Mouse (Mus musculus): ENCODE data around the gene Fndc11. TPM values are rescaled to one million over a fixed set of nuclear protein-coding genes. Genes with fewer than 3 reads are reported as not detected.

The Fndc11 gene
- polyA plus RNA-seq, 1 experiment from 2014 or later, result not detected

DNA sequence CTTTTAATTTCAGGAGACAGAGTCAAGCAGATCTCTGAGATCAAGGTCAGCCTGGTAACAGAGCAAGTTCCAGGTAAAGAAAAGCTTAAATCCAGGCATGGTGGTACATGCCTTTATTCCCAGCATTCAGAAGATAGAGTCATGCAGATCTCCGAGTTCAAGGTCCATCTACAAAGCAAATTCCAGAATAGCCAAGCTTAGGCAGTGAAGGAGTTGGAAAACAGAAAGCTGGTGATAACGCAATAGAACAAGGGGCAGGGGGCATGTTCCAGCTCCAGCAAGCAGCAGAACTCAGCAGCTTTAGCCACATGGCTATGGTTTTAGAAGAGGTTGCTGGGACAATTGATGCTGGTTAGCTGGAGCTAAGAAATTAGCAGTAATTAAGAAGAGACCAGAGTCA is 5.2 kb downstream of the Fndc11 start:
- Histone ChIP-seq H3K9me3 (replicated peaks; ENCODE audit: control insufficient read depth, low read length) (no peaks in the 10 kb centered on the region), H3K27ac (replicated peaks; ENCODE audit: low read depth, low read length) (no peak overlapping the region), H3K4me3 (ENCODE audit: low read depth, low read length) (no peak overlapping the region), H3K36me3 (replicated peaks; ENCODE audit: control insufficient read depth, insufficient read depth, low read depth, low read length) (no peaks in the 10 kb centered on the region), H3K27me3 (ENCODE audit: control insufficient read depth, insufficient read depth, low read length) (no peaks in the 10 kb centered on the region), H3K9ac (replicated peaks; ENCODE audit: low read length) (no peak overlapping the region), H3K4me2 (ENCODE audit: low read depth, low read length) (no peak overlapping the region), H3K4me1 (ENCODE audit: control insufficient read depth, insufficient read depth, low read length) (no peaks in the 10 kb centered on the region; the same call in none of the 2 replicates)
- no peak for DNase-seq (ENCODE audit: low spot score)
- 84% methylated on average over 2 of the region's 2 CpGs for WGBS
- no peak for ATAC-seq (replicated peaks; ENCODE audit: insufficient number of reproducible peaks, low FRiP score, low TSS enrichment, low read depth)

DNA sequence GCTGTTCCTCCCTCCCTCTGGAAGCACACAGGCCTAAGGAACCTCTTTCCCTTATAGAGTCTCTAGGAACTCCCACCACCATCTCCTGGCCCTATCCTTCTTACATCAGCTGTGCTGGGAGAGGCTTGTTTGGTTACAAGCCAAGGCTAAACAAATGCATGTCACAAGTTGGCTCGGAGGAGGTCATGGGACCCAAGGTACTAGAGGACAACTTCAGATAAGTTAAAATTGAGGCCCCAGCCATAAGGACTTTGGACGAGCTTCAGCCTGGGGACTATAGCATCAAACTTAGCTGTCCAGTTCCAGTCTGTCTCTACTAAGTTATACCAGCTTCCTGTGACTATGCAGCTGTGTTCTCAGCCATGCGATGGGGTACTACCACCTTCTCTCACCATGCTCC is 7.3 kb downstream of the Fndc11 start:
- H3K4me2 ChIP-seq (ENCODE audit: low read depth, low read length), result no peak overlapping the region
- 84% methylated on average over 3 of the region's 3 CpGs for WGBS
- no peaks in the 10 kb centered on the region for H3K9me3 ChIP-seq (replicated peaks; ENCODE audit: control insufficient read depth, low read length)
- DNase-seq (ENCODE audit: low spot score) (no peak), ATAC-seq (replicated peaks; ENCODE audit: insufficient number of reproducible peaks, low FRiP score, low TSS enrichment, low read depth) (no peak)
- H3K27ac ChIP-seq (replicated peaks; ENCODE audit: low read depth, low read length), result no peak overlapping the region
- no peak overlapping the region for H3K9ac ChIP-seq (replicated peaks; ENCODE audit: low read length)
- H3K4me3 ChIP-seq (ENCODE audit: low read depth, low read length), result no peak overlapping the region
- no peaks in the 10 kb centered on the region; the same call in 1 of the 2 replicates for H3K4me1 ChIP-seq (ENCODE audit: control insufficient read depth, insufficient read depth, low read length)
- no peaks in the 10 kb centered on the region for H3K36me3 ChIP-seq (replicated peaks; ENCODE audit: control insufficient read depth, insufficient read depth, low read depth, low read length)
- no peaks in the 10 kb centered on the region for H3K27me3 ChIP-seq (ENCODE audit: control insufficient read depth, insufficient read depth, low read length)

DNA sequence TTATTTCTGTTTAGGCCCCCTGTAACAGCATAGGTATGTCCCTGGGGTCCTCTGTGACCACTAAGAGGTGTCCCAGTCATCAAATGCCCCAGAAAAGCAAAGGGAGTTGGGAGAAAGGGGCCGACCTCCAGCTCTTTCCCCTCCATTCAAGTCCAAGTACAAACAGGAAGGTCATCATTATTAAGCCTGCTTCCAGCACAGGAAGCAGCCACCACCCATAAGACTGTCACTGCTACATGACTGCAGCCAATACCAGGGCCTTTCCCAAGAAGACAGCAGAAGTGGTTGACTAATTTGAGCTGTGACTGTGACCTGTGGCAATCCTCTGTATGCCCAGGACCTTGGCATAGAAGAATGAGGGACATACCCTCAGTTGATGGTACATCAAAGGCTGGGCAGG is 8.5 kb downstream of the Fndc11 start:
- no peak overlapping the region for H3K9ac ChIP-seq (replicated peaks; ENCODE audit: low read length)
- no peaks in the 10 kb centered on the region for H3K27me3 ChIP-seq (ENCODE audit: control insufficient read depth, insufficient read depth, low read length)
- WGBS, result 65% methylated on average over 1 of the region's 1 CpGs
- H3K9me3 ChIP-seq (replicated peaks; ENCODE audit: control insufficient read depth, low read length), result no peaks in the 10 kb centered on the region
- no peak overlapping the region for H3K4me3 ChIP-seq (ENCODE audit: low read depth, low read length)
- H3K27ac ChIP-seq (replicated peaks; ENCODE audit: low read depth, low read length), result no peak overlapping the region
- H3K36me3 ChIP-seq (replicated peaks; ENCODE audit: control insufficient read depth, insufficient read depth, low read depth, low read length), result no peaks in the 10 kb centered on the region
- DNase-seq (ENCODE audit: low spot score), result no peak
- ATAC-seq (replicated peaks; ENCODE audit: insufficient number of reproducible peaks, low FRiP score, low TSS enrichment, low read depth), result no peak
- H3K4me2 ChIP-seq (ENCODE audit: low read depth, low read length), result no peak overlapping the region
- no peaks in the 10 kb centered on the region; the same call in 1 of the 2 replicates for H3K4me1 ChIP-seq (ENCODE audit: control insufficient read depth, insufficient read depth, low read length)

DNA sequence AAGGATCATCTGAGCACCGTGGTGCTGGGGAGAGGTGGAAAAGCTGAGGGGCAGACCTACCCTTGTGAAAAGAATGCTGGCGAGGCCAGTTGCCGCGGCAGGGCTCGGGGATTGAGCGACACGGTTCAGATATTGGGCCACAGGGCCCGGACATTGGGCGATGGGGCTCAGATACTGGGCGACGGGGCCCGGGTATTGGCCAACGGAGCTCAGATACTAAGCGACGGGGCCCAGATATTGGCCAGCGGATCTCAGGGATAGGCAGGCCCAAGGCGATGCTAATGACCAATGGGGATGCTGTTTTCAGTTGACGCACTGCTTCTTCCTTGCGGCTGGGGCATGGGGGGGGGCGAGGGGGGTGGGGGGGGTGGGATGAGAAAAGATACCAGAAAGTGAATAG is 11.4 kb downstream of the Fndc11 start:
- Histone ChIP-seq H3K9ac (replicated peaks; ENCODE audit: low read length) (no peak overlapping the region), H3K27ac (replicated peaks; ENCODE audit: low read depth, low read length) (no peak overlapping the region), H3K4me2 (ENCODE audit: low read depth, low read length) (no peak overlapping the region), H3K9me3 (replicated peaks; ENCODE audit: control insufficient read depth, low read length) (no peaks in the 10 kb centered on the region), H3K36me3 (replicated peaks; ENCODE audit: control insufficient read depth, insufficient read depth, low read depth, low read length) (no peaks in the 10 kb centered on the region), H3K27me3 (ENCODE audit: control insufficient read depth, insufficient read depth, low read length) (no peaks in the 10 kb centered on the region), H3K4me1 (ENCODE audit: control insufficient read depth, insufficient read depth, low read length) (no peaks in the 10 kb centered on the region; the same call in 1 of the 2 replicates), H3K4me3 (ENCODE audit: low read depth, low read length) (no peak overlapping the region)
- WGBS, result 72% methylated on average over 19 of the region's 20 CpGs
- no peak for DNase-seq (ENCODE audit: low spot score)
- no peak for ATAC-seq (replicated peaks; ENCODE audit: insufficient number of reproducible peaks, low FRiP score, low TSS enrichment, low read depth)

DNA sequence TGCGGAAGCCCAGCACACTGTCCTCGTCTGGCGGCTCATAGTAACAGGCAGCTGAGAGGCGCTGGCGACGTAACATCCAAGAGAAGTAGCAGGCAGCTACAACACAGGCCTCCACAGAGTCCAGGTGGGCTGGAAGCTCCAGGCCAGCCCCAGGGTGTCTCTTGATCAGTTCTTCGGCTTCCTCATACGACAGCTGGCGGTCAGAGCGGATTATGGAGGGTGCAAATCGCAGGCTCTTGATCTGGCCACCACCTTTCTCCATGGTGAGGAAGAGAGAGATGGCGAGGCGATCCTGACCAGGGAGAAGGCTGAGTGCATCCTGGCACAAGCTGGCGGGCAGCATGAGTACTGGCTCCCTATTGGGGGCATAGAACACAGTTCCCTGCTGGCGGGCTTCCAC is 13.6 kb downstream of the Fndc11 start:
- no peak overlapping the region for H3K27ac ChIP-seq (replicated peaks; ENCODE audit: low read depth, low read length)
- no peak overlapping the region for H3K9ac ChIP-seq (replicated peaks; ENCODE audit: low read length)
- H3K4me3 ChIP-seq (ENCODE audit: low read depth, low read length), result no peak overlapping the region
- no peak overlapping the region for H3K4me2 ChIP-seq (ENCODE audit: low read depth, low read length)
- no peaks in the 10 kb centered on the region for H3K9me3 ChIP-seq (replicated peaks; ENCODE audit: control insufficient read depth, low read length)
- no peaks in the 10 kb centered on the region for H3K36me3 ChIP-seq (replicated peaks; ENCODE audit: control insufficient read depth, insufficient read depth, low read depth, low read length)
- H3K4me1 ChIP-seq (ENCODE audit: control insufficient read depth, insufficient read depth, low read length), result no peaks in the 10 kb centered on the region
- DNase-seq (ENCODE audit: low spot score) (no peak), ATAC-seq (replicated peaks; ENCODE audit: insufficient number of reproducible peaks, low FRiP score, low TSS enrichment, low read depth) (no peak)
- 92% methylated on average over 15 of the region's 15 CpGs for WGBS
- no peaks in the 10 kb centered on the region for H3K27me3 ChIP-seq (ENCODE audit: control insufficient read depth, insufficient read depth, low read length)

DNA sequence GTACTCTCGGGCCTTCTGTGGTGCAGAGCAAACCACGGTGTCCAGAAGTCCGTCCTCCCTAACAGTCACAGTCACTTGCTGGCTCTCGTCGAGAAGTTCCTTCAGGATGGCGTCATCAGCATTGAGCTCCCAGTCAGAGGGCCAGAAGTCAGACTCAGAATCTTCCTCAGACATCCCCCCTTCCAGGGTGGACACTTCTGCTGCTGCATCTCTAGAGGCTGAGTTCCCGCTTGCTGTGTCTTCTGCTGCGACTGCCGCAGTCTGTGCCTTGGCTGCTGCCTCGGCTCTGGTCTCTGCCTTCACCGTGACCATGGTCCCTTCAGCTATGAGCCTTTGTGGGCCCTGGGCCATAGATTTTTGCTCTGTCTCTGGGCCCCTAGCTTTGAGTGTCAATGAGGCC is 14.9 kb downstream of the Fndc11 start:
- H3K9ac ChIP-seq (replicated peaks; ENCODE audit: low read length), result no peak overlapping the region
- WGBS, result 91% methylated on average over 11 of the region's 11 CpGs
- no peaks in the 10 kb centered on the region for H3K9me3 ChIP-seq (replicated peaks; ENCODE audit: control insufficient read depth, low read length)
- no peak overlapping the region for H3K4me2 ChIP-seq (ENCODE audit: low read depth, low read length)
- no peaks in the 10 kb centered on the region for H3K36me3 ChIP-seq (replicated peaks; ENCODE audit: control insufficient read depth, insufficient read depth, low read depth, low read length)
- no peaks in the 10 kb centered on the region for H3K4me1 ChIP-seq (ENCODE audit: control insufficient read depth, insufficient read depth, low read length)
- no peaks in the 10 kb centered on the region for H3K27me3 ChIP-seq (ENCODE audit: control insufficient read depth, insufficient read depth, low read length)
- no peak for DNase-seq (ENCODE audit: low spot score)
- no peak overlapping the region for H3K27ac ChIP-seq (replicated peaks; ENCODE audit: low read depth, low read length)
- H3K4me3 ChIP-seq (ENCODE audit: low read depth, low read length), result no peak overlapping the region
- ATAC-seq (replicated peaks; ENCODE audit: insufficient number of reproducible peaks, low FRiP score, low TSS enrichment, low read depth), result no peak

DNA sequence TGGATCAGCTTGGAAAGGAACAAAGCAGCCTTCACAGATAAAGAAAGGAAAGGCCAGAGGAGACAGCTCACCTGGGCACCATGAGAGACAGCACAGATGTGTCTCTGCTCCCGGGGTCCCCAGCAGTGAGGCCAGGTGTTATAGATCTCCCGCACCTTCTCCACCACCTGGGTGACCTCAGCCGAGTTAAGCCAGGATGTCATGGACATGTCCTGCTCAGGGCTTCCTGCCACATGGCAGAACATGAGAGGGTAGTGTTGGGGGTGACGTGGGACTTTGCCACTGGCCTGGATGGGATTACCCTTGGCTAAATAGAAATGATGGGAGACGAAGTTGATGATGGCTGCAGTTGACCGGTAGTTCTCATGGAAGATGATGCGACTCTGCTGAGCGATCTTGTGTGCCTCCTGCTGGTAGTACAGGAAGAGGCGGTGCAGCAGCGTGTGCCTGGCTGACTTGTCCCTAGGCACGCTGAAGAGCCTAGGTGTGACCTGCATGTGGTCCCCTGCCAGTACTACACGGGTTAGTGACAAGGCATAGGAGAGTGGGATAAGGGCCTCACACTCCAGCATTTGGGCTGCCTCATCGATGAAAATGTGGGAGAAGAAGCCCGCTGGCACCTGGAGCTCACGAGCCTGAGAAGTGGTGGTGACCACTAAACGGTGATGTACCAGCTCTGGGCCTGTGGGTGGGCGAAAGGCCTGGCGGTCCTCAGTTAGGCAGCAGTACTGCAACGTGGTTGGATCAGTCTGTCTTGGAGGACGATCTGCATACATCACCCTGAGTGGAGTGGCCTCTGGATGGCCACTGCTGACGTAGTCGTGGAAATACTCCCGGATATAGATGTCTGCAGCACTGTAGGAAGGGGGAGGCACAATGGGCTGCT is 16.1 kb downstream of the Fndc11 start:
- Histone ChIP-seq H3K4me2 (ENCODE audit: low read depth, low read length) (no peak overlapping the region), H3K9ac (replicated peaks; ENCODE audit: low read length) (no peak overlapping the region), H3K9me3 (replicated peaks; ENCODE audit: control insufficient read depth, low read length) (no peaks in the 10 kb centered on the region), H3K4me1 (ENCODE audit: control insufficient read depth, insufficient read depth, low read length) (no peaks in the 10 kb centered on the region), H3K36me3 (replicated peaks; ENCODE audit: control insufficient read depth, insufficient read depth, low read depth, low read length) (no peaks in the 10 kb centered on the region), H3K4me3 (ENCODE audit: low read depth, low read length) (no peak overlapping the region), H3K27ac (replicated peaks; ENCODE audit: low read depth, low read length) (no peak overlapping the region), H3K27me3 (ENCODE audit: control insufficient read depth, insufficient read depth, low read length) (no peaks in the 10 kb centered on the region)
- ATAC-seq (replicated peaks; ENCODE audit: insufficient number of reproducible peaks, low FRiP score, low TSS enrichment, low read depth) (no peak; the same call in 1 of the 2 replicates), DNase-seq (ENCODE audit: low spot score) (no peak)
- WGBS, result 86% methylated on average over 23 of the region's 23 CpGs

DNA sequence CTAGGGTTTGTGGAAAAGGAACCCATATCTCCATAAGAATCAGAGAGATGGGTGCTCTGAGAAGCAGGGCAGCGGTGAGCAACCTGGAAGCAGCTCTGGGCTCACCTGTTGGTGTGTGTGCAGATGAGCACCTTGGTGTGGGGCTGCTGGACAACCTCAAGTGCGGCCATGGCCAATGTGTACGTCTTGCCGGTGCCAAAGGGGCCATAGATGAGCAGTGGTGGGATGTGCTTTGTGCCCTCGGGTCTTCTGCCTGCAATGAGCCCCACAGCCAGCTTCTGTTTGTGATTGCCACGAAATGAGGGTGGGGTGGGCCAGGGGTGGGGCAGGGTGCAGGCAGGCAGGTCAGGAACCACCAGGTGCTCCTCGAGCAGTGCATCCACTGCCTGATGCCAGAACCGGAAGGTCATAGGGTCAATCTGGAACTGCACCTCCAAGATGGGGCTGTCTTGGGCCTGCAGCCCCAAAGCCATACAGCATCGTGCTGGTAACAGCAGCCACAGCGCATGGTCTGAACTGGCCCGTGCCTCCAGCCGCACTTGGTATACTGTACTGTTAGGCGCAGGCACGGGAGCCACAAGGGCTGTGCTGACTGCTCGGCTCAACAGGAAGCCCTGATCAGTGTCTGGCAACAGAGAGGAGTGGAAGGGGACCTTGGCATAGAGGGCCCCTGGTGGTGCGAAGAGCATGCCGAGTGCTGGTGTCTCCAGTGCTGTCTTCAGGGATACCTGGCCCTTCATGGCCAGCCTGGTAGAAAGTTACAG is 17.6 kb downstream of the Fndc11 start:
- H3K4me1 ChIP-seq (ENCODE audit: control insufficient read depth, insufficient read depth, low read length), result no peaks in the 10 kb centered on the region
- ATAC-seq (replicated peaks; ENCODE audit: insufficient number of reproducible peaks, low FRiP score, low TSS enrichment, low read depth), result no peak
- no peak for DNase-seq (ENCODE audit: low spot score)
- no peaks in the 10 kb centered on the region for H3K36me3 ChIP-seq (replicated peaks; ENCODE audit: control insufficient read depth, insufficient read depth, low read depth, low read length)
- H3K9me3 ChIP-seq (replicated peaks; ENCODE audit: control insufficient read depth, low read length), result no peaks in the 10 kb centered on the region
- WGBS, result 88% methylated on average over 17 of the region's 17 CpGs
- no peak overlapping the region for H3K4me2 ChIP-seq (ENCODE audit: low read depth, low read length)
- H3K4me3 ChIP-seq (ENCODE audit: low read depth, low read length), result no peak overlapping the region
- no peak overlapping the region for H3K9ac ChIP-seq (replicated peaks; ENCODE audit: low read length)
- no peaks in the 10 kb centered on the region for H3K27me3 ChIP-seq (ENCODE audit: control insufficient read depth, insufficient read depth, low read length)
- H3K27ac ChIP-seq (replicated peaks; ENCODE audit: low read depth, low read length), result no peak overlapping the region

All from embryonic facial prominence, embryonic 11.5 days (tissue).